In the genomic region with DNA sequence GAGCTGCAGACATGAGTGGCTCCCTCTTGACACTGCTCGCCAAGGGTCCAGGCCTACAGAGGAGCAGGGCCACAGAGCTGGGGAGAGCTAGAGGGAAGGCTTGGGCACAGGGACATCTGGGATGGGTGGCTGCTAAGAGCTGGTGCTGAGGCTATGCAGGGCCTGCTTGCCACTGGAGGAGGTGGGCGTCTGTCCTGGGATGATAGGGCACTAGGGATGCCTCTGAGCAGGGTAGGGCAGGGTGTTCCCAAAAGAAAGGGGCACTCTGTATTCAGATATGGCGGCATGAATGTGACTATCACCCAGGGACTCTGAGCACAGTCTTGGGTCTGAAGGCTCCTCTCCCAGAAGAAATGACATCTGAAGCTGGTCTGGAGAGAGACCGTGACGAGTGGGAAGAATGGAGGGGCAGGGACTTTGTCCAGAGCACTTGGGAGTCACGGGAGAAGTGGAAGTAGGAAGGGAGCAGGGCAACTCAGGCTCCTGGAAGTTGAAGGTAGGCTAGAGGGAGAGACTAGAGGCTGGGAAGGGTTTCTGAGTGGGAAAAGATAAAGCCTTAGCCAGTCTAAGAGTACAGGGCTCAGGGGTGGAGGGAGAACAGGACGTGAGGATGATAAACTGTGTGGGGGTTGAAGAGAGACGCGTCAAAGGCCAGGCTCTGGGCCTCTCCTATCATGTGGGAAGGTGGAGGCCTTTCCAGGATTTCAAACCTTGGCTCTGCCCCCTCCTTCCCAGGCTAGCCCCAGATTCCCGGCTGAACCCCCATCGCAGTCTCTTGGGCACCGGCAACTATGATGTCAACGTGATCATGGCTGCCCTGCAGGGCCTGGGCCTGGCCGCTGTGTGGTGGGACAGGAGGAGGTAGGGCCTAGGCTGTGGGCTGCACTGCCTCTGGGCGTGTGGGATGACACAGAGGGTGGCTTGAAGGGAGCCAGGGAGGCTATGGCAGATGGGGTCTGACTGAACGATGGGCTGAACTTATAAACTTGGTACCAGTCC, we compare ENCODE assay signal across 1 mouse cellular context.
A peak's percentile ranks its signal among the peaks of the same experiment; 100 is the strongest.
TF ChIP-seq lines count a peak whose summit lies in the region.

No protein-coding gene starts in this region.

TF ChIP-seq in myocyte, 11 proteins besides CTCF, POLR2A, EP300 and RAD21:
- no peak for TF ChIP-seq REST (IDR thresholded peaks at IDR 0.05; ENCODE audit: insufficient read depth, insufficient read length)
- TF ChIP-seq USF1 (IDR thresholded peaks at IDR 0.05; ENCODE audit: low read depth) = no peak
- no peak for TF ChIP-seq CEBPB (IDR thresholded peaks at IDR 0.05; ENCODE audit: insufficient read depth, poor library complexity, severe bottlenecking)
- no peak for TF ChIP-seq MYOD1 (IDR thresholded peaks at IDR 0.05; ENCODE audit: control insufficient read depth in 1 of 3, insufficient read length in 2 of 3, low read depth in 2 of 3)
- TF ChIP-seq TCF3 (IDR thresholded peaks at IDR 0.05; ENCODE audit: insufficient read length, low read depth) = no peak
- TF ChIP-seq POLR2AphosphoS2 (IDR thresholded peaks at IDR 0.05; ENCODE audit: insufficient read length, low read depth) = peak; percentile 40
